Mouse (Mus musculus): ENCODE data around the gene Anapc15. TPM values are rescaled to one million over a fixed set of nuclear protein-coding genes. Genes with fewer than 3 reads are reported as not detected.

Gene Anapc15
- polyA plus RNA-seq (2017; shearing (Covaris generic)) = 10 to 100 TPM; 47.2 to 61.9 TPM

- no peak for ATAC-seq
Observed at GRCm38 (mm10) chr7:101863415-101863814, at the start of gene Anapc15. Gene Anapc15 (plus strand): TSS chr7:101863715.

GRCm38 (mm10) chr7:101817861-101818401 lies 45.6 kb upstream of the Anapc15 start, which contains the start of gene Phox2a:
Gene Phox2a (plus strand): TSS chr7:101818313.
- no peak for ATAC-seq

GRCm38 (mm10) chr7:101820295-101821030 lies 43.1 kb upstream of the Anapc15 start:
- no peak for ATAC-seq

- ATAC-seq = peak; percentile 77
Observed at GRCm38 (mm10) chr7:101821571-101822501, 41.7 kb upstream of the Anapc15 start.

GRCm38 (mm10) chr7:101822836-101823757 lies 40.4 kb upstream of the Anapc15 start:
- ATAC-seq = no peak

- ATAC-seq = no peak
Observed at GRCm38 (mm10) chr7:101823758-101824630, 39.5 kb upstream of the Anapc15 start.

- no peak for ATAC-seq
Observed at GRCm38 (mm10) chr7:101830373-101830772, 33.1 kb upstream of the Anapc15 start.

GRCm38 (mm10) chr7:101831437-101831836 lies 32.1 kb upstream of the Anapc15 start:
- ATAC-seq = no peak

- ATAC-seq = no peak
Observed at GRCm38 (mm10) chr7:101832372-101832771, 31.1 kb upstream of the Anapc15 start.

GRCm38 (mm10) chr7:101833352-101833751 lies 30.2 kb upstream of the Anapc15 start:
- ATAC-seq = no peak

GRCm38 (mm10) chr7:101833916-101834584 lies 29.5 kb upstream of the Anapc15 start:
- no peak for ATAC-seq

GRCm38 (mm10) chr7:101834903-101835302 lies 28.6 kb upstream of the Anapc15 start:
- no peak for ATAC-seq

GRCm38 (mm10) chr7:101835457-101836109 lies 27.9 kb upstream of the Anapc15 start:
- ATAC-seq = no peak

- ATAC-seq = peak; percentile 51
Observed at GRCm38 (mm10) chr7:101836271-101837153, 27.0 kb upstream of the Anapc15 start.

GRCm38 (mm10) chr7:101837154-101837605 lies 26.3 kb upstream of the Anapc15 start:
- ATAC-seq = no peak

GRCm38 (mm10) chr7:101837606-101838471 lies 25.7 kb upstream of the Anapc15 start, which contains the start of gene Inppl1:
Gene Inppl1 (minus strand): TSS chr7:101838229.
- peak; percentile 41 for ATAC-seq

GRCm38 (mm10) chr7:101844186-101844585 lies 19.3 kb upstream of the Anapc15 start:
- ATAC-seq = no peak

- ATAC-seq = no peak
Observed at GRCm38 (mm10) chr7:101847934-101848333, 15.6 kb upstream of the Anapc15 start.
